Mouse (Mus musculus): ENCODE results near the gene Dclk2.

Dclk2 gene

GRCm38 (mm10) chr3:86796716-86797115 is 123.9 kb downstream of the Dclk2 start:
- DNase-seq (ENCODE audit: low spot score), result no peak

GRCm38 (mm10) chr3:86793720-86794191 is 126.9 kb downstream of the Dclk2 start:
- DNase-seq (ENCODE audit: low spot score), result no peak

DNA sequence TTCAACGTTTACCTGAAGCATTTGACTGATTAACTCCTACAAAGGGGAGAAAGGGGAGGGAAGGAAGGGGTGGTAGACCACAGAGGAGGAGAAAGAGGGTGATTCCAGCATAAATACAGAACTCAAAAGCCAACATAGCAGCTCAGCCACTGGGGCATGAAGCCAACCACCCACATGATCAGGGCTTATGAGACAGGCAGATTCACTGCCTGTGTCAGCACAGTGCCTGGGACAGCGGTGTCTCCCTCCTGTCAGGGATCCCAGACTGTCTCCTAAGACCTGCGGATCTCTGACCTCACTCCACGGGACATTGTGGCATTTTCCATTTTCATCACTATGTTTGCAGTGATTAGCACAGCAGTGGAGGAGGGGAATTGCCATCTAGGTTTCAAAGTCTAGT is 127.4 kb downstream of the Dclk2 start:
- DNase-seq (ENCODE audit: low spot score), result no peak

DNA sequence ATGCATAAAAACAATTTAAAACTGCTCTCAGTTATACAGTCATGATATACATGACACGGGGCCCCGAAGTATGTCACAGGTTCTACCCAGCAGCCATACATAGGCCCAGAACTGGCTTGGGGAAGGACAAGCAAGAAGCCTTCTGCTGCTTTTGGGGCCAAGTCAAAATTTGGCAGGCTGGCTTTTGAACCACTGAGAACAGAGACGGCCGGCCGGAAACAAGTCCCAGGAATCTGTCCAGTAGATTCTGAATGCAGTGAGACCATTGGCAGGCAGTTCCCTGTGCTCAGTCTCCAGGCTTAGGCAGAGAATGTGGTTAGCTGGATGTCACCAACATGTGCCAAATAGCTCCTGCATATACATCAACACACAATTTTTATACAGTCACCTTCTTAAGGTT is 130.9 kb downstream of the Dclk2 start:
- no peak for DNase-seq (ENCODE audit: low spot score)

DNA sequence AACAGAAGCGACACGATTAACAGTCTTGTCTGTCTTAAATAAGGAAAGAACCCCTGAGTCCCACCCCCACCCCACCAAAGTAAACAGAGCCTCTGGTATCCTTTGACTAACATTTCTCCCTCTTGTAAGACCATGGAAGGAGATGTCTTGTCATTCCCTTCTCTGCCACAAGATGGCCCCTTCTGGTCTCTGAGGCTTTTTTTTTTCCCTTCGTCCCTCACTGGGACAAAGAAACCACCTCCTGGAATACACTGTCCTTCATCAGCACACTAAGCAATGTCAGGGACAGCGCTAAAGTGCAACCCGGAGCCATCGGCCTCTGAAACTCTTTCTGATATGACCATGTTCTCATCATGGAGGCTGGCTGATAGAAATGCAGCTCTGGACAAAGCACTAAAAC is 131.9 kb downstream of the Dclk2 start:
- peak; percentile 64 for DNase-seq (ENCODE audit: low spot score)

GRCm38 (mm10) chr3:86787423-86788123 is 133.1 kb downstream of the Dclk2 start:
- DNase-seq (ENCODE audit: low spot score), result no peak

- peak; percentile 38 for DNase-seq (ENCODE audit: low spot score)
Measured at GRCm38 (mm10) chr3:86786845-86787351, 133.8 kb downstream of the Dclk2 start.

DNA sequence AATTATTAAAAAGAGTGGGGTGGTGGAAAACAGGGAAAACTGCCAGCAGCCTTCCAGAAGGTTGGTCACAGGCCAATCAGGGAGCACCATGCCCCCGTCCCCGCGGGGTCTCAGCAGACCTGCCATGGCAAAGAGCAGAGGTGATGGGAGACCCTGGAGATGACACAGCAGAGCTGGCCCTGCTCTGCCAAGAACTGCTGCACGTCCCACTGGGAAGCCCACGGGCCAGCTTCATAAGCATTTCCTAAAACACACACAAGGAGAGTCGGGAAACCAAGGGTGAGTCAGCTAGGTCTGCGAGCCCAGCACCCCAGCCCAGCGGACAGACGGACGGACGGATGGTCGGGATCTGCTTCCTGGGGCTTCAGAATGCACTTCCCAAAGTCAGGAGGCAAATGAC is 134.4 kb downstream of the Dclk2 start:
- DNase-seq (ENCODE audit: low spot score), result no peak

DNA sequence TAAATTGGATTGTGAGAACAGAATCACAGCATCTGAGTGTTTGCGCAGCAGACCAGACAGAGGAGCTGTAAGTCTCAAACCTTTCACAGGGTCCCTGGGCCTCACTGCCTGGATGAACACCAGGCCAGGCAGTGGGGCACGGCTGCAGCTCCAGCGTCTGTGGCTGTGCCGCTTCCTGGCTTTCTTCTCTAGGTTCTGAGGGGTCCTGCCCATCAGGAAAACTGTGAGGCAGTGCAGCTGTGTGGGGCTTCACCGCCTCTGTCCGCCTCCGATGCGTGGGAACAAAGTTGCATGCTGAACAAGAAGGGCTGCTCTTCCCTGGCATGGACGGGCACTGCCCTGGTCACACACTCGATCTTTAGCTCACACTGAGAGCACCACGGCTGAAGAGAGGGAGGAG is 135.7 kb downstream of the Dclk2 start:
- no peak for DNase-seq (ENCODE audit: low spot score)

DNA sequence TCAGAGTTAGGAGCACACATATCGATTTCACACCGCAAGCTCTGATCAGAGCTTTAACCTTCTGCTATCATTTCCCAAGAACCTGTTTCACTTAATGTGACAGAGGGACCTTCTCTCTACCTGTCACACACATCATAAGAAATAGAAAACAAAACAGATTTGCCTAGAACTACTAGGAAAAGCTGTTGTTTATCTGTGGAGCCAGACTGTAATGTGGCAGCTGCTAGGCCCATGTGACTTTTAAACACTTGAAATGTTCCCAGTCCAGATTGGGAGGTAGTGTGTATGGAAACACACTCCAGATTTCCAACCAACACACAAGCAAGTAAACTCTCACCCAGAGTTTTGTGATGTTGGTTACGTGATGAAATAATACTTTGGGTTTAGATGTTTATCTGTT is 136.6 kb downstream of the Dclk2 start:
- no peak for DNase-seq (ENCODE audit: low spot score)

- DNase-seq (ENCODE audit: low spot score), result no peak
Measured at GRCm38 (mm10) chr3:86779704-86780103, 140.9 kb downstream of the Dclk2 start.

- no peak for DNase-seq (ENCODE audit: low spot score)
Measured at GRCm38 (mm10) chr3:86775444-86775828, 145.2 kb downstream of the Dclk2 start.

GRCm38 (mm10) chr3:86774566-86775443 is 145.8 kb downstream of the Dclk2 start:
- DNase-seq (ENCODE audit: low spot score), result no peak

GRCm38 (mm10) chr3:86768969-86769368 is 151.7 kb downstream of the Dclk2 start:
- DNase-seq (ENCODE audit: low spot score), result no peak

GRCm38 (mm10) chr3:86768553-86768952 is 152.1 kb downstream of the Dclk2 start:
- no peak for DNase-seq (ENCODE audit: low spot score)

GRCm38 (mm10) chr3:86762456-86762855 is 158.2 kb downstream of the Dclk2 start:
- DNase-seq (ENCODE audit: low spot score), result no peak

- no peak for DNase-seq (ENCODE audit: low spot score)
Measured at GRCm38 (mm10) chr3:86762036-86762415, 158.6 kb downstream of the Dclk2 start.

- peak; percentile 56 for DNase-seq (ENCODE audit: low spot score)
Measured at GRCm38 (mm10) chr3:86761095-86762035, 159.3 kb downstream of the Dclk2 start.

- no peak for DNase-seq (ENCODE audit: low spot score)
Measured at GRCm38 (mm10) chr3:86760474-86760873, 160.2 kb downstream of the Dclk2 start.

DNA sequence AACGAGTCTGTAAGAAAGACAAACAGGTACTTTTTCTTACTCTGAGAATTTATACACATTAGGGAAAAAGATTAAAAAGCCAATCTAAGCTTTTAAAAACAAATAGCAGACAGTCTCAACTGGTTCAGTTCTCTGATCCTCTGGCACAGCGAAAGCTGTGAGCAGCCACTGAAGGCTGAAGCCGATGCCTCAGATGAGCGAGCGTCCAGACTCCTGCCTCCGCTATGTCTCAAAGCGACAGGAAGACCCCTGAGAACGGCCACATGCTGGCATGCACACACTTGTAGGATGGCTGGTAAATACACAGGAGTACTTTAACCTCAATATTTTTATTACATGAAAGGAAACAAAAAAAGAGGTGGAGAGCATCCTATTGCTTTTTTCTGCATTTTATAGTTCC is 160.8 kb downstream of the Dclk2 start:
- DNase-seq (ENCODE audit: low spot score), result no peak

GRCm38 (mm10) chr3:86759383-86759782 is 161.3 kb downstream of the Dclk2 start:
- no peak for DNase-seq (ENCODE audit: low spot score)

- DNase-seq (ENCODE audit: low spot score), result no peak
Measured at GRCm38 (mm10) chr3:86758727-86759126, 161.9 kb downstream of the Dclk2 start.

All from ovary, postnatal 14 days (tissue).